In genomic region chr13:30362048-30362447, GRCm38 (mm10) we compare ENCODE assay signal across 34 mouse cellular contexts. TPM values are rescaled to one million over a fixed set of nuclear protein-coding genes. Genes with fewer than 3 reads are reported as not detected.
"Had no signal": no experiment of that assay in that cellular context is flagged by ENCODE, and none has a peak within 500 bp of the region (broad histone marks: within the 10 kb centered on the region; RNA-seq: fewer than 3 reads in every experiment).

No protein-coding gene starts in this region.

- H3K36me3 ChIP-seq: heart, embryonic 10.5 days; heart, embryonic 12.5 days; heart, embryonic 13.5 days; heart, embryonic 15.5 days; hindbrain, embryonic 10.5 days; hindbrain, embryonic 12.5 days; hindbrain, embryonic 13.5 days; hindbrain, embryonic 15.5 days; intestine, embryonic 15.5 days; kidney, embryonic 15.5 days had no signal

- ATAC-seq: hindbrain, embryonic 16.5 days; hindbrain, postnatal 0 days; inflammation-experienced regulatory T-cells, adult 6 months; intestine, embryonic 15.5 days; intestine, postnatal 0 days had no signal

- H3K9me3 ChIP-seq: heart, embryonic 10.5 days; heart, embryonic 12.5 days; heart, embryonic 13.5 days; heart, embryonic 15.5 days; hindbrain, embryonic 10.5 days; hindbrain, embryonic 12.5 days; hindbrain, embryonic 13.5 days; hindbrain, embryonic 15.5 days; intestine, embryonic 15.5 days; kidney, embryonic 15.5 days had no signal

- H3K27ac ChIP-seq: heart, embryonic 10.5 days; heart, embryonic 13.5 days; heart, embryonic 15.5 days; hindbrain, embryonic 10.5 days; hindbrain, embryonic 12.5 days; hindbrain, embryonic 13.5 days; hindbrain, embryonic 14.5 days; hindbrain, embryonic 15.5 days; hindbrain, postnatal 0 days; intestine, embryonic 15.5 days; kidney, embryonic 15.5 days; kidney, postnatal 0 days; layer of hippocampus, adult 2 months; left cerebral cortex, adult 2 months had no signal

- H3K9ac ChIP-seq: heart, embryonic 12.5 days; heart, embryonic 13.5 days; heart, embryonic 15.5 days; hindbrain, embryonic 12.5 days; hindbrain, embryonic 13.5 days; hindbrain, embryonic 14.5 days; hindbrain, embryonic 15.5 days; intestine, embryonic 15.5 days; kidney, embryonic 15.5 days had no signal

- H3K4me1 ChIP-seq: heart, embryonic 10.5 days; hindbrain, embryonic 10.5 days; hindbrain, embryonic 12.5 days; hindbrain, embryonic 13.5 days; hindbrain, embryonic 15.5 days; intestine, embryonic 15.5 days had no signal

- H3K4me2 ChIP-seq: heart, embryonic 11.5 days; heart, embryonic 12.5 days; heart, embryonic 13.5 days; heart, embryonic 15.5 days; hindbrain, embryonic 12.5 days; hindbrain, embryonic 13.5 days; hindbrain, embryonic 14.5 days; hindbrain, embryonic 15.5 days; intestine, embryonic 15.5 days; kidney, embryonic 15.5 days had no signal

- H3K4me3 ChIP-seq: heart, embryonic 10.5 days; heart, embryonic 12.5 days; heart, embryonic 13.5 days; heart, embryonic 15.5 days; hindbrain, embryonic 10.5 days; hindbrain, embryonic 12.5 days; hindbrain, embryonic 13.5 days; hindbrain, embryonic 15.5 days; intestine, embryonic 15.5 days; kidney, embryonic 15.5 days; layer of hippocampus, adult 2 months; left cerebral cortex, adult 2 months had no signal

- H3K27me3 ChIP-seq: heart, embryonic 12.5 days; heart, embryonic 13.5 days; heart, embryonic 15.5 days; hindbrain, embryonic 12.5 days; hindbrain, embryonic 13.5 days; hindbrain, embryonic 15.5 days; intestine, embryonic 15.5 days had no signal

- DNase-seq: heart, postnatal 10 days; heart, postnatal 14 days; heart, postnatal 36 days; kidney, adult 11 months; kidney, adult 18-20 months; kidney, adult 2 months; kidney, adult 8-10 months; kidney, adult 9 months; kidney, postnatal 10 days; kidney, postnatal 14 days; kidney, postnatal 25 days; kidney, postnatal 36 days; kidney, postnatal 4 days; layer of hippocampus, adult 9-11 months; layer of hippocampus, postnatal 36 days had no signal

RNA-seq across cellular contexts. Expression of gene Agtr1a, which starts 25.8 kb away (rescaled TPM):
- polyA plus RNA-seq: inflammation-experienced regulatory T-cells, adult 6 months had no signal
